Mouse (Mus musculus) heart, adult 2 months (tissue): ENCODE results near the gene Gbe1. TPM values are rescaled to one million over a fixed set of nuclear protein-coding genes. Genes with fewer than 3 reads are reported as not detected.
A peak's percentile ranks its signal among the peaks of the same experiment; 100 is the strongest.

Source experiments
- DNase-seq, 2 experiments: peaks; one replicate each; pipeline ENCODE4 v3.0.0; 2021
- H3K27ac ChIP-seq: fragments of 200-600 bp; 2 replicates; pipeline ENCODE4 v1.8.1; 2022
- H3K27me3 ChIP-seq: fragments of 200-500 bp; 2 replicates; pipeline ENCODE4 v1.6.1; 2012; ENCODE audit warnings: mild to moderate bottlenecking, low read length, inconsistent platforms, mixed read lengths; ENCODE audit not compliant: control insufficient read depth, insufficient read depth
- H3K36me3 ChIP-seq: fragments of 200-500 bp; 2 replicates; pipeline ENCODE4 v1.6.1; 2012; ENCODE audit warnings: low read length, inconsistent platforms; ENCODE audit not compliant: control insufficient read depth, insufficient read depth
- H3K4me1 ChIP-seq: fragments of 200-500 bp; 2 replicates; pipeline ENCODE4 v1.6.1; 2011; ENCODE audit warnings: low read length; ENCODE audit not compliant: control insufficient read depth, insufficient read depth
- H3K4me3 ChIP-seq: fragments of 200-600 bp; 2 replicates; pipeline ENCODE4 v1.8.1; 2022
- H3K79me2 ChIP-seq: fragments of 200-500 bp; replicated peaks from 2 replicates; pipeline ENCODE4 v1.6.1; 2012; ENCODE audit warnings: mild to moderate bottlenecking, inconsistent platforms, low read length, moderate library complexity, mixed read lengths; ENCODE audit not compliant: control insufficient read depth, insufficient read depth
- H3K9ac ChIP-seq: fragments of 200-500 bp; 2 replicates; pipeline ENCODE4 v1.6.1; 2012; ENCODE audit warnings: low read depth, mild to moderate bottlenecking, control low read depth, inconsistent platforms, low read length, mixed read lengths
- CTCF ChIP-seq: fragments of 200-600 bp; IDR thresholded peaks from 2 replicates; pipeline ENCODE4 v1.8.1; 2022; ENCODE audit warnings: antibody characterized with exemption, mild to moderate bottlenecking, moderate library complexity
- EP300 ChIP-seq: fragments of 200-500 bp; IDR thresholded peaks from 2 replicates; pipeline ENCODE4 v1.6.1; 2011; ENCODE audit warnings: low read depth, low read length, control low read depth; ENCODE audit not compliant: insufficient read depth
- POLR2A ChIP-seq: fragments of 200-500 bp; IDR thresholded peaks from 2 replicates; pipeline ENCODE4 v1.6.1; 2011; ENCODE audit warnings: mild to moderate bottlenecking, low read depth, low read length, control low read depth; ENCODE audit not compliant: insufficient read depth
- WGBS: fragments of 180-500 bp; shearing (Covaris S2); methylation state at CpG from one replicate; pipeline ENCODE4 v1.1.7; 2018; 5-methylcytosine and 5-hydroxymethylcytosine counted together
- intact Hi-C: fragments of 180-260 bp; cut with DNase I; formaldehyde crosslinking; loops from one replicate; pipeline ENCODE4 v1.15.1; 2025
- polyA plus RNA-seq: library from polyadenylated mRNA; depleted of rRNA; stranded (reverse); fragments of >200 nt; gene quantifications from 2 replicates; pipeline ENCODE4 v1.2.3, GENCODE M21; 2012
- total RNA-seq, 2 experiments: library from RNA; stranded (reverse); gene quantifications; 2 replicates each; pipeline ENCODE4 v1.2.3; 2021

The Gbe1 gene
- total and polyA plus RNA-seq, 3 experiments, result 28.5 to 46.6 (median 43.9) TPM

GRCm38 (mm10) chr16:70319388-70319787, 5.6 kb downstream of the Gbe1 start:
- Histone ChIP-seq H3K9ac (no peak overlapping the region), H3K36me3 (peaks cover 5% of the 10 kb centered on the region), H3K27me3 (no peaks in the 10 kb centered on the region), H3K79me2 (no peaks in the 10 kb centered on the region; the same call in 1 of the 2 replicates), H3K27ac (no peak overlapping the region), H3K4me1 (peaks cover 1% of the 10 kb centered on the region), H3K4me3 (no peak overlapping the region)
- no peak for TF ChIP-seq POLR2A
- intact Hi-C loops, result loop anchor here (10.0 kb wide), 1 partner anchor 245 kb away; no protein-coding TSS in a partner anchor
- no peak for DNase-seq
- 93% methylated on average over 6 of the region's 6 CpGs for WGBS

- 43% methylated on average over 10 of the region's 10 CpGs for WGBS
- no peak for TF ChIP-seq POLR2A
- no peak for TF ChIP-seq EP300
- no peak for TF ChIP-seq CTCF
- intact Hi-C loops, result no loop called here
- no peak for DNase-seq
- Histone ChIP-seq H3K27me3 (no peaks in the 10 kb centered on the region), H3K4me3 (no peak overlapping the region), H3K4me1 (no peaks in the 10 kb centered on the region; the same call in 1 of the 2 replicates), H3K79me2 (no peaks in the 10 kb centered on the region; the same call in 1 of the 2 replicates), H3K9ac (no peak overlapping the region), H3K27ac (no peak overlapping the region), H3K36me3 (peaks cover 2% of the 10 kb centered on the region)
Measured at GRCm38 (mm10) chr16:70320612-70321280, 7.0 kb downstream of the Gbe1 start.

- WGBS, result 67% methylated on average over 9 of the region's 9 CpGs
- intact Hi-C loops, result no loop called here
Measured at GRCm38 (mm10) chr16:70326339-70326948, 12.7 kb downstream of the Gbe1 start.

GRCm38 (mm10) chr16:70328566-70328965, 14.8 kb downstream of the Gbe1 start:
- Histone ChIP-seq H3K4me1 (peaks cover 1% of the 10 kb centered on the region; the same call in 1 of the 2 replicates), H3K27me3 (no peaks in the 10 kb centered on the region), H3K79me2 (no peaks in the 10 kb centered on the region), H3K9ac (no peak overlapping the region), H3K4me3 (no peak overlapping the region), H3K36me3 (peaks cover 4% of the 10 kb centered on the region), H3K27ac (no peak overlapping the region)
- TF ChIP-seq POLR2A (no peak), EP300 (no peak), CTCF (no peak)
- intact Hi-C loops, result no loop called here
- DNase-seq, result no peak
- WGBS, result 89% methylated on average over 6 of the region's 6 CpGs

More at GRCm38 (mm10) chr16:70326339-70326948, 12.7 kb downstream of the Gbe1 start:
- H3K27me3 ChIP-seq, result no peaks in the 10 kb centered on the region
- H3K9ac ChIP-seq, result no peak overlapping the region
- H3K4me1 ChIP-seq, result peaks cover 1% of the 10 kb centered on the region; the same call in 1 of the 2 replicates
- H3K79me2 ChIP-seq, result no peaks in the 10 kb centered on the region
- peak in 1 of 2 experiments; percentile 10 for DNase-seq
- H3K4me3 ChIP-seq, result no peak overlapping the region
- peaks cover 4% of the 10 kb centered on the region for H3K36me3 ChIP-seq
- TF ChIP-seq CTCF, result no peak
- no peak for TF ChIP-seq EP300
- no peak for TF ChIP-seq POLR2A
- no peak overlapping the region for H3K27ac ChIP-seq

- H3K79me2 ChIP-seq, result no peaks in the 10 kb centered on the region
- no peak overlapping the region for H3K9ac ChIP-seq
- intact Hi-C loops, result no loop called here
Measured at GRCm38 (mm10) chr16:70329036-70329435, 15.3 kb downstream of the Gbe1 start.

GRCm38 (mm10) chr16:70329471-70329870, 15.7 kb downstream of the Gbe1 start:
- WGBS, result 59% methylated on average over 6 of the region's 6 CpGs
- Histone ChIP-seq H3K27me3 (no peaks in the 10 kb centered on the region), H3K4me3 (no peak overlapping the region), H3K79me2 (no peaks in the 10 kb centered on the region), H3K4me1 (peaks cover 1% of the 10 kb centered on the region; the same call in 1 of the 2 replicates), H3K27ac (no peak overlapping the region), H3K9ac (no peak overlapping the region), H3K36me3 (peaks cover 4% of the 10 kb centered on the region)
- DNase-seq, result no peak
- TF ChIP-seq POLR2A, result no peak
- TF ChIP-seq EP300, result no peak
- no peak for TF ChIP-seq CTCF
- intact Hi-C loops, result no loop called here

More at GRCm38 (mm10) chr16:70329036-70329435, 15.3 kb downstream of the Gbe1 start:
- Histone ChIP-seq H3K27me3 (no peaks in the 10 kb centered on the region), H3K4me3 (no peak overlapping the region), H3K27ac (no peak overlapping the region), H3K4me1 (peaks cover 1% of the 10 kb centered on the region; the same call in 1 of the 2 replicates), H3K36me3 (peaks cover 4% of the 10 kb centered on the region)
- TF ChIP-seq POLR2A (no peak), EP300 (no peak), CTCF (no peak)
- WGBS, result 77% methylated on average over 10 of the region's 10 CpGs
- no peak for DNase-seq
